Mouse (Mus musculus): ENCODE measurements around the gene Dtx3l. TPM values are rescaled to one million over a fixed set of nuclear protein-coding genes. Genes with fewer than 3 reads are reported as not detected.
A peak's percentile ranks its signal among the peaks of the same experiment; 100 is the strongest.

Gene Dtx3l
- polyA plus RNA-seq, 1 experiment = 8.1 TPM

- no peak overlapping the region for H3K4me3 ChIP-seq (ENCODE audit: extremely low read depth, insufficient read depth, insufficient read length)
- no peaks in the 10 kb centered on the region for H3K27me3 ChIP-seq (ENCODE audit: control insufficient read depth, insufficient read depth, low read length)
- peaks cover 4% of the 10 kb centered on the region; the same call in 1 of the 2 replicates for H3K4me1 ChIP-seq (ENCODE audit: control insufficient read depth, insufficient read depth, insufficient read length)
- no peak for TF ChIP-seq POLR2A (IDR thresholded peaks at IDR 0.05; ENCODE audit: low read depth, low read length)
- TF ChIP-seq CTCF (IDR thresholded peaks at IDR 0.05; ENCODE audit: extremely low read depth, insufficient read depth, insufficient read length, insufficient replicate concordance) = no peak
- DNase-seq (ENCODE audit: low read depth in 1 of 2, low spot score in 2 of 2) = no peak
- no peaks in the 10 kb centered on the region for H3K36me3 ChIP-seq (ENCODE audit: control insufficient read depth, insufficient read depth, low read length)
- 82% methylated on average over 5 of the region's 5 CpGs for WGBS
- H3K27ac ChIP-seq (ENCODE audit: insufficient read depth, low read length) = no peak overlapping the region
Observed at GRCm38 (mm10) chr16:35914301-35914700, 24.6 kb downstream of the Dtx3l start.

- peaks cover 1% of the 10 kb centered on the region; the same call in 1 of the 2 replicates for H3K4me1 ChIP-seq (ENCODE audit: control insufficient read depth, insufficient read depth, insufficient read length)
- no peaks in the 10 kb centered on the region for H3K27me3 ChIP-seq (ENCODE audit: control insufficient read depth, insufficient read depth, low read length)
- no peaks in the 10 kb centered on the region for H3K36me3 ChIP-seq (ENCODE audit: control insufficient read depth, insufficient read depth, low read length)
- no peak for TF ChIP-seq CTCF (IDR thresholded peaks at IDR 0.05; ENCODE audit: extremely low read depth, insufficient read depth, insufficient read length, insufficient replicate concordance)
- TF ChIP-seq POLR2A (IDR thresholded peaks at IDR 0.05; ENCODE audit: low read depth, low read length) = no peak
- DNase-seq (ENCODE audit: low read depth in 1 of 2, low spot score in 2 of 2) = no peak
- no peak overlapping the region for H3K27ac ChIP-seq (ENCODE audit: insufficient read depth, low read length)
- 79% methylated on average over 1 of the region's 1 CpGs for WGBS
- no peak overlapping the region for H3K4me3 ChIP-seq (ENCODE audit: extremely low read depth, insufficient read depth, insufficient read length)
Observed at GRCm38 (mm10) chr16:35913526-35913925, 25.4 kb downstream of the Dtx3l start.

- Histone ChIP-seq H3K27me3 (ENCODE audit: control insufficient read depth, insufficient read depth, low read length) (no peaks in the 10 kb centered on the region), H3K27ac (ENCODE audit: insufficient read depth, low read length) (no peak overlapping the region), H3K36me3 (ENCODE audit: control insufficient read depth, insufficient read depth, low read length) (no peaks in the 10 kb centered on the region), H3K4me1 (ENCODE audit: control insufficient read depth, insufficient read depth, insufficient read length) (no peaks in the 10 kb centered on the region; the same call in 1 of the 2 replicates), H3K4me3 (ENCODE audit: extremely low read depth, insufficient read depth, insufficient read length) (no peak overlapping the region)
- TF ChIP-seq CTCF (IDR thresholded peaks at IDR 0.05; ENCODE audit: extremely low read depth, insufficient read depth, insufficient read length, insufficient replicate concordance) = no peak
- no peak for TF ChIP-seq POLR2A (IDR thresholded peaks at IDR 0.05; ENCODE audit: low read depth, low read length)
- no peak for DNase-seq (ENCODE audit: low read depth in 1 of 2, low spot score in 2 of 2)
- 83% methylated on average over 3 of the region's 3 CpGs for WGBS
Observed at GRCm38 (mm10) chr16:35911449-35911848, 27.5 kb downstream of the Dtx3l start.

GRCm38 (mm10) chr16:35907432-35908201 is 31.3 kb downstream of the Dtx3l start:
- Histone ChIP-seq H3K27ac (ENCODE audit: insufficient read depth, low read length) (0 out of 2 replicates have a peak overlapping the region, but pooled peaks have one; percentile 1), H3K4me3 (ENCODE audit: extremely low read depth, insufficient read depth, insufficient read length) (no peak overlapping the region), H3K27me3 (ENCODE audit: control insufficient read depth, insufficient read depth, low read length) (no peaks in the 10 kb centered on the region), H3K36me3 (ENCODE audit: control insufficient read depth, insufficient read depth, low read length) (no peaks in the 10 kb centered on the region), H3K4me1 (ENCODE audit: control insufficient read depth, insufficient read depth, insufficient read length) (peaks cover 2% of the 10 kb centered on the region; the same call in 1 of the 2 replicates)
- TF ChIP-seq CTCF (IDR thresholded peaks at IDR 0.05; ENCODE audit: extremely low read depth, insufficient read depth, insufficient read length, insufficient replicate concordance) (no peak), POLR2A (IDR thresholded peaks at IDR 0.05; ENCODE audit: low read depth, low read length) (no peak)
- DNase-seq (ENCODE audit: low read depth in 1 of 2, low spot score in 2 of 2) = no peak
- WGBS = 64% methylated on average over 4 of the region's 4 CpGs

- WGBS = 82% methylated on average over 7 of the region's 7 CpGs
- peaks cover 2% of the 10 kb centered on the region; the same call in 1 of the 2 replicates for H3K4me1 ChIP-seq (ENCODE audit: control insufficient read depth, insufficient read depth, insufficient read length)
- no peaks in the 10 kb centered on the region for H3K36me3 ChIP-seq (ENCODE audit: control insufficient read depth, insufficient read depth, low read length)
- no peak overlapping the region for H3K4me3 ChIP-seq (ENCODE audit: extremely low read depth, insufficient read depth, insufficient read length)
- no peaks in the 10 kb centered on the region for H3K27me3 ChIP-seq (ENCODE audit: control insufficient read depth, insufficient read depth, low read length)
- H3K27ac ChIP-seq (ENCODE audit: insufficient read depth, low read length) = no peak overlapping the region
- no peak for TF ChIP-seq CTCF (IDR thresholded peaks at IDR 0.05; ENCODE audit: extremely low read depth, insufficient read depth, insufficient read length, insufficient replicate concordance)
- no peak for DNase-seq (ENCODE audit: low read depth in 1 of 2, low spot score in 2 of 2)
Observed at GRCm38 (mm10) chr16:35906887-35907286, 32.1 kb downstream of the Dtx3l start.

GRCm38 (mm10) chr16:35905819-35906485 is 33.0 kb downstream of the Dtx3l start:
- H3K4me1 ChIP-seq (ENCODE audit: control insufficient read depth, insufficient read depth, insufficient read length) = peaks cover 2% of the 10 kb centered on the region; the same call in 1 of the 2 replicates
- 49% methylated on average over 6 of the region's 6 CpGs for WGBS
- no peak for DNase-seq (ENCODE audit: low read depth in 1 of 2, low spot score in 2 of 2)
- no peak overlapping the region for H3K4me3 ChIP-seq (ENCODE audit: extremely low read depth, insufficient read depth, insufficient read length)
- no peak overlapping the region for H3K27ac ChIP-seq (ENCODE audit: insufficient read depth, low read length)
- TF ChIP-seq POLR2A (IDR thresholded peaks at IDR 0.05; ENCODE audit: low read depth, low read length) = no peak
- TF ChIP-seq CTCF (IDR thresholded peaks at IDR 0.05; ENCODE audit: extremely low read depth, insufficient read depth, insufficient read length, insufficient replicate concordance) = no peak
- H3K27me3 ChIP-seq (ENCODE audit: control insufficient read depth, insufficient read depth, low read length) = no peaks in the 10 kb centered on the region
- H3K36me3 ChIP-seq (ENCODE audit: control insufficient read depth, insufficient read depth, low read length) = no peaks in the 10 kb centered on the region
